Mouse (Mus musculus) liver, embryonic 13.5 days (tissue): Measurements from ENCODE around the gene Panx1. TPM values are rescaled to one million over a fixed set of nuclear protein-coding genes. Genes with fewer than 3 reads are reported as not detected.

Source experiments
- ATAC-seq: fragments of 200-750 bp; cut with Nextera tagmentation; 2 replicates; pipeline ENCODE4 v1.8.0; 2017; ENCODE audit warnings: low read depth, mild to moderate bottlenecking, moderate number of reproducible peaks, moderate library complexity
- DNase-seq: peaks from one replicate; pipeline ENCODE4 v3.0.0; 2022
- H3K27ac ChIP-seq: fragments of 300-500 bp; sonication (generic); 2 replicates; pipeline ENCODE4 v1.5.1; 2015; ENCODE audit warnings: moderate library complexity, mild to moderate bottlenecking, inconsistent platforms
- H3K27me3 ChIP-seq: fragments of 300-500 bp; sonication (generic); 2 replicates; pipeline ENCODE4 v1.6.1; 2015; ENCODE audit warnings: mild to moderate bottlenecking, inconsistent platforms
- H3K36me3 ChIP-seq: fragments of 300-500 bp; sonication (generic); 2 replicates; pipeline ENCODE4 v1.6.1; 2015; ENCODE audit warnings: mild to moderate bottlenecking, inconsistent platforms
- H3K4me1 ChIP-seq: fragments of 300-500 bp; sonication (generic); replicated peaks from 2 replicates; pipeline ENCODE4 v1.6.1; 2015; ENCODE audit warnings: inconsistent platforms
- H3K4me2 ChIP-seq: fragments of 300-500 bp; sonication (generic); 2 replicates; pipeline ENCODE4 v1.6.1; 2015; ENCODE audit warnings: inconsistent platforms, mild to moderate bottlenecking, moderate library complexity
- H3K4me3 ChIP-seq: fragments of 300-500 bp; sonication (generic); replicated peaks from 2 replicates; pipeline ENCODE4 v1.5.1; 2015; ENCODE audit warnings: mild to moderate bottlenecking, inconsistent platforms
- H3K9ac ChIP-seq: fragments of 300-500 bp; sonication (generic); 2 replicates; pipeline ENCODE4 v1.6.1; 2015; ENCODE audit warnings: mild to moderate bottlenecking, inconsistent platforms
- H3K9me3 ChIP-seq: fragments of 300-500 bp; sonication (generic); replicated peaks from 2 replicates; pipeline ENCODE4 v1.6.1; 2016; ENCODE audit warnings: inconsistent platforms
- WGBS: fragments of 180-500 bp; shearing (Covaris S2); methylation state at CpG from one replicate; pipeline ENCODE4 v1.1.7; 2015; ENCODE audit not compliant: insufficient replicate concordance; 5-methylcytosine and 5-hydroxymethylcytosine counted together
- polyA plus RNA-seq: library from polyadenylated mRNA; unstranded; fragments of >200 nt; fragmentation: Nextera tagmentation; extraction: Ambion mirVana; gene quantifications from 2 replicates; pipeline ENCODE4 v1.2.1, GENCODE M21; 2015

The Panx1 gene
- 7.9 and 8.0 TPM in 2 replicates for polyA plus RNA-seq

GRCm38 (mm10) chr9:15045084-15045669 lies at the start of gene Panx1:
Gene Panx1 (minus strand): TSS chr9:15045478.
- no peaks in the 10 kb centered on the region for H3K36me3 ChIP-seq
- DNase-seq (peak; percentile 8), ATAC-seq (peak; percentile 76)
- peak within 1 kb of the TSS; percentile 67 for H3K9ac ChIP-seq
- WGBS: under 1% methylated on average over 60 of the region's 68 CpGs
- H3K4me3 ChIP-seq: peak within 1 kb of the TSS; percentile 69
- peaks cover 25% of the 10 kb centered on the region for H3K27me3 ChIP-seq
- H3K4me2 ChIP-seq: peak within 1 kb of the TSS; percentile 75
- no peak within 1 kb of the TSS for H3K27ac ChIP-seq
- H3K4me1 ChIP-seq: peaks cover 13% of the 10 kb centered on the region; the same call in 1 of the 2 replicates
- no peaks in the 10 kb centered on the region for H3K9me3 ChIP-seq

GRCm38 (mm10) chr9:15068686-15069295 lies 23.5 kb upstream of the Panx1 start:
- no peak for ATAC-seq
- Histone ChIP-seq H3K9ac (no peak overlapping the region), H3K36me3 (no peaks in the 10 kb centered on the region), H3K27me3 (no peaks in the 10 kb centered on the region), H3K4me3 (no peak overlapping the region), H3K4me2 (no peak overlapping the region), H3K4me1 (0 out of 2 replicates have a peak, but pooled peaks cover 4% of the 10 kb centered on the region), H3K9me3 (no peaks in the 10 kb centered on the region), H3K27ac (no peak overlapping the region)
- 63% methylated on average over 6 of the region's 6 CpGs for WGBS
- no peak for DNase-seq

- H3K27me3 ChIP-seq: no peaks in the 10 kb centered on the region
- DNase-seq (no peak), ATAC-seq (no peak)
- H3K4me3 ChIP-seq: no peak overlapping the region
- H3K36me3 ChIP-seq: no peaks in the 10 kb centered on the region
- no peak overlapping the region for H3K4me2 ChIP-seq
- WGBS: 64% methylated on average over 7 of the region's 7 CpGs
- no peak overlapping the region for H3K27ac ChIP-seq
- no peaks in the 10 kb centered on the region for H3K9me3 ChIP-seq
- H3K9ac ChIP-seq: no peak overlapping the region
- H3K4me1 ChIP-seq: 0 out of 2 replicates have a peak, but pooled peaks cover 4% of the 10 kb centered on the region
Measured at GRCm38 (mm10) chr9:15067995-15068685, 22.9 kb upstream of the Panx1 start.

GRCm38 (mm10) chr9:15064176-15064575 lies 18.9 kb upstream of the Panx1 start:
- DNase-seq (no peak), ATAC-seq (no peak)
- Histone ChIP-seq H3K9me3 (no peaks in the 10 kb centered on the region), H3K4me2 (no peak overlapping the region), H3K27ac (no peak overlapping the region), H3K4me3 (no peak overlapping the region), H3K9ac (no peak overlapping the region), H3K36me3 (no peaks in the 10 kb centered on the region), H3K4me1 (0 out of 2 replicates have a peak, but pooled peaks cover 4% of the 10 kb centered on the region), H3K27me3 (no peaks in the 10 kb centered on the region)
- 8% methylated on average over 1 of the region's 1 CpGs for WGBS

GRCm38 (mm10) chr9:15060847-15061246 lies 15.6 kb upstream of the Panx1 start:
- Histone ChIP-seq H3K4me3 (no peak overlapping the region), H3K4me2 (no peak overlapping the region), H3K4me1 (no peaks in the 10 kb centered on the region), H3K27me3 (no peaks in the 10 kb centered on the region), H3K9ac (no peak overlapping the region), H3K27ac (no peak overlapping the region), H3K9me3 (no peaks in the 10 kb centered on the region), H3K36me3 (no peaks in the 10 kb centered on the region)
- 66% methylated on average over 5 of the region's 5 CpGs for WGBS
- DNase-seq: no peak
- ATAC-seq: no peak

GRCm38 (mm10) chr9:15060026-15060425 lies 14.7 kb upstream of the Panx1 start:
- DNase-seq: no peak
- 78% methylated on average over 6 of the region's 6 CpGs for WGBS

GRCm38 (mm10) chr9:15045740-15046139 lies 462 bp upstream of the Panx1 start:
- DNase-seq (no peak), ATAC-seq (no peak)
- Histone ChIP-seq H3K36me3 (no peaks in the 10 kb centered on the region), H3K9ac (peak overlapping the region; percentile 67; the same call in 1 of the 2 replicates), H3K4me2 (peak overlapping the region; percentile 75), H3K4me1 (peaks cover 13% of the 10 kb centered on the region; the same call in 1 of the 2 replicates), H3K27ac (no peak overlapping the region), H3K4me3 (peak overlapping the region; percentile 69), H3K9me3 (no peaks in the 10 kb centered on the region), H3K27me3 (peaks cover 25% of the 10 kb centered on the region)
- 33% methylated on average over 10 of the region's 10 CpGs for WGBS

More at GRCm38 (mm10) chr9:15060026-15060425, 14.7 kb upstream of the Panx1 start:
- Histone ChIP-seq H3K27me3 (no peaks in the 10 kb centered on the region), H3K4me1 (no peaks in the 10 kb centered on the region), H3K4me3 (no peak overlapping the region), H3K27ac (no peak overlapping the region), H3K9me3 (no peaks in the 10 kb centered on the region), H3K4me2 (no peak overlapping the region), H3K9ac (no peak overlapping the region), H3K36me3 (no peaks in the 10 kb centered on the region)
- no peak for ATAC-seq

- ATAC-seq (no peak), DNase-seq (no peak)
- H3K4me3 ChIP-seq: peak overlapping the region; percentile 69
- H3K4me2 ChIP-seq: peak overlapping the region; percentile 75
- H3K9ac ChIP-seq: peak overlapping the region; percentile 67
- H3K4me1 ChIP-seq: peaks cover 13% of the 10 kb centered on the region; the same call in 1 of the 2 replicates
- H3K27ac ChIP-seq: no peak overlapping the region
- no peaks in the 10 kb centered on the region for H3K36me3 ChIP-seq
- H3K27me3 ChIP-seq: peaks cover 25% of the 10 kb centered on the region
- WGBS: 2% methylated on average over 28 of the region's 28 CpGs
- H3K9me3 ChIP-seq: no peaks in the 10 kb centered on the region
Measured at GRCm38 (mm10) chr9:15044391-15045083, 741 bp downstream of the Panx1 start.

- no peak overlapping the region for H3K9ac ChIP-seq
- no peaks in the 10 kb centered on the region for H3K36me3 ChIP-seq
- H3K4me2 ChIP-seq: no peak overlapping the region
- H3K9me3 ChIP-seq: no peaks in the 10 kb centered on the region
- peaks cover 13% of the 10 kb centered on the region; the same call in 1 of the 2 replicates for H3K4me1 ChIP-seq
- no peak overlapping the region for H3K4me3 ChIP-seq
- DNase-seq (no peak), ATAC-seq (no peak)
- peaks cover 23% of the 10 kb centered on the region for H3K27me3 ChIP-seq
- WGBS: 76% methylated on average over 11 of the region's 11 CpGs
- no peak overlapping the region for H3K27ac ChIP-seq
Measured at GRCm38 (mm10) chr9:15041556-15041955, 3.7 kb downstream of the Panx1 start.

- Histone ChIP-seq H3K9me3 (no peaks in the 10 kb centered on the region), H3K4me2 (no peak overlapping the region), H3K9ac (no peak overlapping the region), H3K4me3 (no peak overlapping the region), H3K27ac (no peak overlapping the region), H3K4me1 (peaks cover 9% of the 10 kb centered on the region; the same call in 1 of the 2 replicates), H3K36me3 (no peaks in the 10 kb centered on the region), H3K27me3 (peaks cover 8% of the 10 kb centered on the region)
- DNase-seq: no peak
- 75% methylated on average over 5 of the region's 5 CpGs for WGBS
- no peak for ATAC-seq
Measured at GRCm38 (mm10) chr9:15039848-15040247, 5.4 kb downstream of the Panx1 start.

- no peak overlapping the region for H3K4me2 ChIP-seq
- ATAC-seq (no peak), DNase-seq (no peak)
- no peak overlapping the region for H3K27ac ChIP-seq
- 39% methylated on average over 3 of the region's 3 CpGs for WGBS
- H3K36me3 ChIP-seq: no peaks in the 10 kb centered on the region
- H3K9ac ChIP-seq: no peak overlapping the region
- H3K27me3 ChIP-seq: no peaks in the 10 kb centered on the region
- no peaks in the 10 kb centered on the region for H3K4me1 ChIP-seq
- H3K4me3 ChIP-seq: no peak overlapping the region
- no peaks in the 10 kb centered on the region for H3K9me3 ChIP-seq
Measured at GRCm38 (mm10) chr9:15037704-15038103, 7.6 kb downstream of the Panx1 start.
